Mouse (Mus musculus) c-Kit-positive CD71-negative TER-119-negative erythroid progenitor cells, embryonic 14.5 days (primary cell): Measurements from ENCODE around the gene Ctbp2.
"Not testable (repeated sequence)": the region's sequence is repeated elsewhere in the genome, so short reads cannot be mapped to it uniquely, and the experiment has no call there.

Experiments used
- DNase-seq: peaks from one replicate; pipeline ENCODE4 v3.0.0-alpha.2; 2013; ENCODE audit warnings: low read depth

Gene Ctbp2

GRCm38 (mm10) chr7:133120221-133120751 lies 3.9 kb downstream of the Ctbp2 start:
- DNase-seq = no peak

GRCm38 (mm10) chr7:133117815-133118214 lies 6.3 kb downstream of the Ctbp2 start:
- no peak for DNase-seq

GRCm38 (mm10) chr7:133116542-133116941 lies 7.6 kb downstream of the Ctbp2 start:
- DNase-seq = no peak

GRCm38 (mm10) chr7:133115886-133116285 lies 8.3 kb downstream of the Ctbp2 start:
- no peak for DNase-seq

GRCm38 (mm10) chr7:133114847-133115470 lies 9.2 kb downstream of the Ctbp2 start:
- no peak for DNase-seq

- no peak for DNase-seq
Measured at GRCm38 (mm10) chr7:133113185-133113895, 10.8 kb downstream of the Ctbp2 start.

- no peak for DNase-seq
Measured at GRCm38 (mm10) chr7:133112351-133112831, 11.8 kb downstream of the Ctbp2 start.

GRCm38 (mm10) chr7:133109442-133109841 lies 14.7 kb downstream of the Ctbp2 start:
- DNase-seq = no peak

- DNase-seq = no peak
Measured at GRCm38 (mm10) chr7:133108695-133109094, 15.5 kb downstream of the Ctbp2 start.

- DNase-seq = no peak
Measured at GRCm38 (mm10) chr7:133102578-133102977, 21.6 kb downstream of the Ctbp2 start.

GRCm38 (mm10) chr7:133101070-133101469 lies 23.1 kb downstream of the Ctbp2 start:
- DNase-seq = no peak

GRCm38 (mm10) chr7:133100178-133100577 lies 24.0 kb downstream of the Ctbp2 start:
- DNase-seq = no peak

GRCm38 (mm10) chr7:133099266-133099665 lies 24.9 kb downstream of the Ctbp2 start:
- DNase-seq = no peak

GRCm38 (mm10) chr7:133098118-133098793 lies 25.9 kb downstream of the Ctbp2 start:
- no peak for DNase-seq

GRCm38 (mm10) chr7:133095610-133096009 lies 28.5 kb downstream of the Ctbp2 start:
- DNase-seq = not testable (repeated sequence)

- DNase-seq = no peak
Measured at GRCm38 (mm10) chr7:133094711-133095495, 29.3 kb downstream of the Ctbp2 start.

- no peak for DNase-seq
Measured at GRCm38 (mm10) chr7:133094161-133094560, 30.0 kb downstream of the Ctbp2 start.

- DNase-seq = no peak
Measured at GRCm38 (mm10) chr7:133093731-133094130, 30.4 kb downstream of the Ctbp2 start.

- no peak for DNase-seq
Measured at GRCm38 (mm10) chr7:133090641-133091040, 33.5 kb downstream of the Ctbp2 start.

GRCm38 (mm10) chr7:133089621-133090260 lies 34.4 kb downstream of the Ctbp2 start:
- DNase-seq = no peak

- no peak for DNase-seq
Measured at GRCm38 (mm10) chr7:133088830-133089261, 35.3 kb downstream of the Ctbp2 start.
